7 mouse cellular contexts compared by ENCODE assay signal in genomic region chr10:93888590-93888934, GRCm38 (mm10). TPM values are rescaled to one million over a fixed set of nuclear protein-coding genes. Genes with fewer than 3 reads are reported as not detected.
DNase-seq lines count a peak whose midpoint lies in the region; ATAC-seq and TF ChIP-seq lines count a peak whose summit lies in the region.

No protein-coding gene starts in this region.

- peak overlapping the region; percentile 62 for H3K4me2 ChIP-seq in forebrain, embryonic 12.5 days
- peak overlapping the region; percentile 87 for H3K4me2 ChIP-seq in liver, embryonic 12.5 days
- peak overlapping the region; percentile 78 for H3K4me2 ChIP-seq in stomach, postnatal 0 days (replicated peaks; ENCODE audit: low read depth)

- WGBS in forebrain, embryonic 12.5 days, result 21% methylated on average over 10 of the region's 10 CpGs
- WGBS in liver, embryonic 12.5 days (ENCODE audit: insufficient replicate concordance), result 6% methylated on average over 10 of the region's 10 CpGs
- WGBS in stomach, postnatal 0 days, result 10% methylated on average over 10 of the region's 10 CpGs

- ATAC-seq in forebrain, embryonic 12.5 days (ENCODE audit: low FRiP score), result no peak
- no peak for ATAC-seq in liver, embryonic 12.5 days
- ATAC-seq in stomach, postnatal 0 days (ENCODE audit: low FRiP score, low TSS enrichment), result no peak

- H3K36me3 ChIP-seq in forebrain, embryonic 12.5 days (replicated peaks), result peaks cover 32% of the 10 kb centered on the region
- H3K36me3 ChIP-seq in liver, embryonic 12.5 days, result peaks cover 48% of the 10 kb centered on the region
- H3K36me3 ChIP-seq in stomach, postnatal 0 days (ENCODE audit: control insufficient read depth, insufficient read depth, low read length), result peaks cover 11% of the 10 kb centered on the region

- no peak overlapping the region for H3K27ac ChIP-seq in forebrain, embryonic 12.5 days
- H3K27ac ChIP-seq in liver, embryonic 12.5 days, result peak overlapping the region; percentile 98
- H3K27ac ChIP-seq in stomach, postnatal 0 days (replicated peaks), result 0 out of 2 replicates have a peak overlapping the region, but pooled peaks have one; percentile 40

- peak; percentile 4 for DNase-seq in right cerebral cortex, postnatal 4 days
- DNase-seq in right cerebral cortex, postnatal 10 days (ENCODE audit: low spot score in 2 of 2), result no peak
- DNase-seq in stomach, postnatal 0 days (ENCODE audit: low spot score), result peak; percentile 16
- DNase-seq in thymus, postnatal 14 days, result no peak
- no peak for DNase-seq in urinary bladder, postnatal 4 days (ENCODE audit: low spot score in 2 of 2)

- peak overlapping the region; percentile 95 for H3K9ac ChIP-seq in forebrain, embryonic 12.5 days
- peak overlapping the region; percentile 98 for H3K9ac ChIP-seq in liver, embryonic 12.5 days
- H3K9ac ChIP-seq in stomach, postnatal 0 days (ENCODE audit: low read length), result peak overlapping the region; percentile 90

- no peaks in the 10 kb centered on the region for H3K9me3 ChIP-seq in forebrain, embryonic 12.5 days
- H3K9me3 ChIP-seq in liver, embryonic 12.5 days (replicated peaks), result no peaks in the 10 kb centered on the region
- H3K9me3 ChIP-seq in stomach, postnatal 0 days (ENCODE audit: control insufficient read depth, low read length), result no peaks in the 10 kb centered on the region

- H3K4me3 ChIP-seq in forebrain, embryonic 12.5 days (replicated peaks), result peak overlapping the region; percentile 97
- H3K4me3 ChIP-seq in liver, embryonic 12.5 days, result peak overlapping the region; percentile 98
- peak overlapping the region; percentile 86 for H3K4me3 ChIP-seq in stomach, postnatal 0 days (ENCODE audit: low read depth, low read length)

- no peak for TF ChIP-seq EP300 in stomach, postnatal 0 days (optimal IDR thresholded peaks at IDR 0.05)

- peaks cover 13% of the 10 kb centered on the region for H3K4me1 ChIP-seq in forebrain, embryonic 12.5 days
- peaks cover 84% of the 10 kb centered on the region for H3K4me1 ChIP-seq in liver, embryonic 12.5 days
- no peaks in the 10 kb centered on the region for H3K4me1 ChIP-seq in stomach, postnatal 0 days (replicated peaks; ENCODE audit: control insufficient read depth, insufficient read depth)

- no peaks in the 10 kb centered on the region for H3K27me3 ChIP-seq in forebrain, embryonic 12.5 days
- no peaks in the 10 kb centered on the region for H3K27me3 ChIP-seq in liver, embryonic 12.5 days (replicated peaks)
- no peaks in the 10 kb centered on the region for H3K27me3 ChIP-seq in stomach, postnatal 0 days (ENCODE audit: control insufficient read depth, insufficient read depth, low read length)

- TF ChIP-seq CTCF in stomach, postnatal 0 days (IDR thresholded peaks at IDR 0.05; ENCODE audit: low read depth), result no peak

RNA-seq across cellular contexts. Expression of gene Metap2, which starts 8.3 kb away (rescaled TPM):
- 200 and 213 TPM in 2 replicates for polyA plus RNA-seq in forebrain, embryonic 12.5 days (2016; fragmentation: Nextera tagmentation; extraction: Ambion mirVana)
- polyA plus RNA-seq in liver, embryonic 12.5 days (2016; fragmentation: Nextera tagmentation; extraction: Ambion mirVana), result 290 and 301 TPM in 2 replicates
- 112 and 126 TPM in 2 replicates for polyA plus RNA-seq in stomach, postnatal 0 days (2015; fragmentation: Nextera tagmentation; extraction: Ambion mirVana)

RNA-seq across cellular contexts. Expression of gene Usp44, which starts 57.2 kb away (rescaled TPM):
- 7.7 and 9.5 TPM in 2 replicates for polyA plus RNA-seq in forebrain, embryonic 12.5 days (2016; fragmentation: Nextera tagmentation; extraction: Ambion mirVana)
- 5.5 and 5.8 TPM in 2 replicates for polyA plus RNA-seq in liver, embryonic 12.5 days (2016; fragmentation: Nextera tagmentation; extraction: Ambion mirVana)
- not detected in 2 replicates for polyA plus RNA-seq in stomach, postnatal 0 days (2015; fragmentation: Nextera tagmentation; extraction: Ambion mirVana)

Comparison
In these comparisons a context has a peak if more than half of its experiments do, and no peak if none do; other contexts are left out.
1. DNase-seq: peak in right cerebral cortex, postnatal 4 days (single experiment) and stomach, postnatal 0 days (single experiment); none in right cerebral cortex, postnatal 10 days (0 of 2), thymus, postnatal 14 days (single experiment) and urinary bladder, postnatal 4 days (0 of 2).
2. Peak in every context shown above with its lines, with median percentiles within 50 percentile points of each other: H3K4me2 ChIP-seq, H3K4me3 ChIP-seq and H3K9ac ChIP-seq.